31 mouse cellular contexts compared by ENCODE assay signal in genomic region chr16:34627591-34627990, GRCm38 (mm10). TPM values are rescaled to one million over a fixed set of nuclear protein-coding genes. Genes with fewer than 3 reads are reported as not detected.
DNase-seq lines count a peak whose midpoint lies in the region; ATAC-seq and TF ChIP-seq lines count a peak whose summit lies in the region.
"Had no signal": no experiment of that assay in that cellular context is flagged by ENCODE, and none has a peak within 500 bp of the region (broad histone marks: within the 10 kb centered on the region; RNA-seq: fewer than 3 reads in every experiment).

No protein-coding gene starts in this region.

- TF ChIP-seq POLR2A in limb, embryonic 14.5 days (IDR thresholded peaks at IDR 0.05; ENCODE audit: borderline replicate concordance, extremely low read depth, insufficient read depth, insufficient read length), result no peak

- H3K27ac ChIP-seq in heart, embryonic 10.5 days, result no peak overlapping the region
- no peak overlapping the region for H3K27ac ChIP-seq in limb, embryonic 14.5 days (replicated peaks; ENCODE audit: low read depth, low read length)
- H3K27ac ChIP-seq in limb, embryonic 10.5 days, result no peak overlapping the region
- H3K27ac ChIP-seq: forebrain, embryonic 10.5 days; hindbrain, embryonic 10.5 days; limb, embryonic 13.5 days; liver, embryonic 13.5 days; lung, embryonic 15.5 days; midbrain, embryonic 12.5 days; neural tube, embryonic 12.5 days; stomach, postnatal 0 days had no signal

- no peak for ATAC-seq in limb, embryonic 14.5 days (ENCODE audit: low FRiP score, low read depth)
- ATAC-seq: activated CD4-positive, CD25-positive, alpha-beta regulatory T cell, adult 4 months; intestine, postnatal 0 days had no signal

- H3K27me3 ChIP-seq in heart, embryonic 10.5 days (ENCODE audit: insufficient read depth, poor library complexity, severe bottlenecking), result no peaks in the 10 kb centered on the region
- H3K27me3 ChIP-seq in limb, embryonic 14.5 days (ENCODE audit: control insufficient read depth, insufficient read depth, low read length), result no peaks in the 10 kb centered on the region
- no peaks in the 10 kb centered on the region for H3K27me3 ChIP-seq in limb, embryonic 10.5 days (ENCODE audit: low read depth, poor library complexity, severe bottlenecking)
- H3K27me3 ChIP-seq: limb, embryonic 13.5 days; liver, embryonic 13.5 days; lung, embryonic 15.5 days; midbrain, embryonic 12.5 days; neural tube, embryonic 12.5 days had no signal

- H3K4me1 ChIP-seq in heart, embryonic 10.5 days, result no peaks in the 10 kb centered on the region
- no peaks in the 10 kb centered on the region for H3K4me1 ChIP-seq in limb, embryonic 14.5 days (ENCODE audit: control insufficient read depth, insufficient read depth, low read length)
- no peaks in the 10 kb centered on the region for H3K4me1 ChIP-seq in limb, embryonic 10.5 days
- H3K4me1 ChIP-seq: forebrain, embryonic 10.5 days; limb, embryonic 13.5 days; liver, embryonic 13.5 days; lung, embryonic 15.5 days; midbrain, embryonic 12.5 days; neural tube, embryonic 12.5 days had no signal

- H3K4me2 ChIP-seq in limb, embryonic 14.5 days (replicated peaks; ENCODE audit: low read depth, low read length, severe bottlenecking), result no peak overlapping the region
- H3K4me2 ChIP-seq: heart, embryonic 11.5 days; limb, embryonic 13.5 days; liver, embryonic 13.5 days; lung, embryonic 15.5 days; midbrain, embryonic 12.5 days; neural tube, embryonic 12.5 days had no signal

- H3K36me3 ChIP-seq in heart, embryonic 10.5 days, result no peaks in the 10 kb centered on the region
- H3K36me3 ChIP-seq in limb, embryonic 14.5 days (ENCODE audit: control insufficient read depth, insufficient read depth, low read length), result no peaks in the 10 kb centered on the region
- no peaks in the 10 kb centered on the region for H3K36me3 ChIP-seq in limb, embryonic 10.5 days
- H3K36me3 ChIP-seq: forebrain, embryonic 10.5 days; hindbrain, embryonic 10.5 days; limb, embryonic 13.5 days; liver, embryonic 13.5 days; lung, embryonic 15.5 days; midbrain, embryonic 12.5 days; neural tube, embryonic 12.5 days had no signal

- peak; percentile 16 for DNase-seq in heart, postnatal 4 days
- no peak for DNase-seq in heart, embryonic 10.5 days (ENCODE audit: low spot score)
- peak; percentile 33 for DNase-seq in limb, embryonic 14.5 days (ENCODE audit: low spot score)
- no peak for DNase-seq in limb, embryonic 10.5 days (ENCODE audit: low spot score)
- DNase-seq in right cerebral cortex, postnatal 10 days (ENCODE audit: low spot score in 2 of 2), result peak; percentile 38 to 49
- no peak for DNase-seq in right cerebral cortex, postnatal 4 days
- no peak for DNase-seq in spleen, postnatal 10 days (ENCODE audit: low spot score in 2 of 2)
- DNase-seq: adrenal gland, postnatal 10 days; cerebellum, adult 8-10 months; liver, embryonic 13.5 days; thymus, adult 2 months; thymus, postnatal 4 days had no signal

- 77% methylated on average over 2 of the region's 2 CpGs for WGBS in heart, embryonic 10.5 days
- WGBS in limb, embryonic 14.5 days, result 60% methylated on average over 2 of the region's 2 CpGs
- WGBS in limb, embryonic 10.5 days, result 78% methylated on average over 2 of the region's 2 CpGs

- H3K4me3 ChIP-seq in heart, embryonic 10.5 days, result no peak overlapping the region
- no peak overlapping the region for H3K4me3 ChIP-seq in limb, embryonic 14.5 days (replicated peaks; ENCODE audit: low read length)
- no peak overlapping the region for H3K4me3 ChIP-seq in limb, embryonic 10.5 days
- H3K4me3 ChIP-seq: forebrain, embryonic 10.5 days; hindbrain, embryonic 10.5 days; limb, embryonic 13.5 days; liver, embryonic 13.5 days; lung, embryonic 15.5 days; midbrain, embryonic 12.5 days; neural tube, embryonic 12.5 days had no signal

- no peaks in the 10 kb centered on the region for H3K9me3 ChIP-seq in heart, embryonic 10.5 days
- H3K9me3 ChIP-seq in limb, embryonic 14.5 days (ENCODE audit: control insufficient read depth, low read length), result no peaks in the 10 kb centered on the region
- no peaks in the 10 kb centered on the region for H3K9me3 ChIP-seq in limb, embryonic 10.5 days (replicated peaks)
- H3K9me3 ChIP-seq: hindbrain, embryonic 10.5 days; limb, embryonic 13.5 days; liver, embryonic 13.5 days; lung, embryonic 15.5 days; midbrain, embryonic 12.5 days; neural tube, embryonic 12.5 days had no signal

- H3K9ac ChIP-seq in limb, embryonic 14.5 days (ENCODE audit: low read depth, low read length, severe bottlenecking), result no peak overlapping the region
- H3K9ac ChIP-seq: limb, embryonic 13.5 days; liver, embryonic 13.5 days; lung, embryonic 15.5 days; midbrain, embryonic 12.5 days; neural tube, embryonic 12.5 days had no signal

RNA-seq across cellular contexts. Expression of gene Ropn1, which starts 22.1 kb away (rescaled TPM):
- total RNA-seq in heart, postnatal 4 days (2021), result under 1 TPM; 0.95 to 0.99 TPM
- 0.55 and 0.57 TPM in 2 replicates for polyA plus RNA-seq in heart, embryonic 10.5 days (2016; fragmentation: Nextera tagmentation; extraction: Ambion mirVana)
- polyA plus RNA-seq in limb, embryonic 14.5 days (2012; rRNA removed), result not detected in 2 replicates
- not detected in 2 replicates for polyA plus RNA-seq in limb, embryonic 14.5 days (2014; fragmentation: Nextera tagmentation; extraction: Ambion mirVana)
- not detected in 2 replicates for polyA plus RNA-seq in limb, embryonic 10.5 days (2016; fragmentation: Nextera tagmentation; extraction: Ambion mirVana)
- total RNA-seq: adrenal gland, postnatal 10 days; common myeloid progenitor, adult 5-6 weeks; gastrocnemius, adult 8-10 months; granulocyte monocyte progenitor cell, adult 5-6 weeks; layer of hippocampus, postnatal 25 days; megakaryocyte progenitor cell, adult 5-6 weeks; MEL had no signal
- polyA plus RNA-seq: activated CD4-positive, CD25-positive, alpha-beta regulatory T cell, adult 4 months; C2C12; forebrain, embryonic 10.5 days; frontal cortex, adult 2 months; hindbrain, embryonic 10.5 days; intestine, postnatal 0 days; kidney, embryonic 14.5 days; limb, embryonic 13.5 days; liver, embryonic 13.5 days; lung, embryonic 15.5 days; midbrain, embryonic 12.5 days; neural tube, embryonic 12.5 days; stomach, postnatal 0 days; thymus, adult 2 months had no signal

RNA-seq across cellular contexts. Expression of gene Kalrn, which starts 54.3 kb away (rescaled TPM):
- total RNA-seq in heart, postnatal 4 days (2021), result 10 to 100 TPM; 41.1 to 41.7 TPM
- 18.4 and 22.8 TPM in 2 replicates for polyA plus RNA-seq in heart, embryonic 10.5 days (2016; fragmentation: Nextera tagmentation; extraction: Ambion mirVana)
- polyA plus RNA-seq in limb, embryonic 14.5 days (2012; rRNA removed), result 11.7 and 12.2 TPM in 2 replicates
- 8.8 and 10.9 TPM in 2 replicates for polyA plus RNA-seq in limb, embryonic 14.5 days (2014; fragmentation: Nextera tagmentation; extraction: Ambion mirVana)
- 8.0 and 8.3 TPM in 2 replicates for polyA plus RNA-seq in limb, embryonic 10.5 days (2016; fragmentation: Nextera tagmentation; extraction: Ambion mirVana)

Comparison
In these comparisons a context has a peak if more than half of its experiments do, and no peak if none do; other contexts are left out.
1. DNase-seq: peak in heart, postnatal 4 days (single experiment), limb, embryonic 14.5 days (single experiment) and right cerebral cortex, postnatal 10 days (2 of 2); none in heart, embryonic 10.5 days (single experiment), limb, embryonic 10.5 days (single experiment), right cerebral cortex, postnatal 4 days (single experiment) and spleen, postnatal 10 days (0 of 2).